In the genomic region with DNA sequence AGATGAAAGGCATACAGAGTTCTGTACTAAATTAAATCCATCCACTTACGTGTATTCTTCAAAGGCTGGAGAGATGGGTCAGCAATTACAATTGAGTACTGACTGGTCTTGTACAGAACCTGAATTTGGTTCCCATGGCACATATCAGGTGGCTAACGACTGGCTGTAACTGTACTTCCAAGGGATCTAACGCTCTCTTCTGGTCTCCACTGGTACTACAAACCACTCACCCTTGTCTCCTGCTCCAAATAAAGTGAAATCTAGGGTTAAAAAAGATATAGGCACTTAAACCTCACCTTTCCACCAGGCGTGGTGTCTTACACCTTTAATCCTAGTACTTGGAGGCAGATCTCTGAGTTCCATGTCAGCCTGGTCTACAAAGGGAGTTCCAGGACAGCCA, we compare ENCODE assay signal across 18 mouse cellular contexts. TPM values are rescaled to one million over a fixed set of nuclear protein-coding genes. Genes with fewer than 3 reads are reported as not detected.
"Had no signal": no experiment of that assay in that cellular context is flagged by ENCODE, and none has a peak within 500 bp of the region (broad histone marks: within the 10 kb centered on the region; RNA-seq: fewer than 3 reads in every experiment).

No protein-coding gene starts in this region.

- ATAC-seq: midbrain, embryonic 13.5 days; midbrain, embryonic 16.5 days had no signal

- H3K4me3 ChIP-seq: liver, embryonic 13.5 days; midbrain, embryonic 13.5 days; myocyte; neural tube, embryonic 13.5 days; stomach, embryonic 15.5 days had no signal

- H3K9ac ChIP-seq: liver, embryonic 13.5 days; midbrain, embryonic 13.5 days; neural tube, embryonic 13.5 days; stomach, embryonic 15.5 days had no signal

- H3K27ac ChIP-seq: liver, embryonic 13.5 days; midbrain, embryonic 13.5 days; neural tube, embryonic 13.5 days; stomach, embryonic 15.5 days had no signal

- DNase-seq: kidney, adult 18-20 months; kidney, postnatal 10 days; kidney, postnatal 36 days; liver, embryonic 13.5 days; lung, adult 2 months; lung, postnatal 14 days; lung, postnatal 4 days; retina, postnatal 1 day; right cerebral cortex, postnatal 25 days; spleen, adult 18-20 months; thymus, adult 18-20 months; thymus, postnatal 36 days had no signal

- H3K27me3 ChIP-seq: stomach, embryonic 15.5 days had no signal

- H3K9me3 ChIP-seq: liver, embryonic 13.5 days; midbrain, embryonic 13.5 days; neural tube, embryonic 13.5 days; stomach, embryonic 15.5 days had no signal

- H3K36me3 ChIP-seq: liver, embryonic 13.5 days; midbrain, embryonic 13.5 days; neural tube, embryonic 13.5 days; stomach, embryonic 15.5 days had no signal

- H3K4me2 ChIP-seq: liver, embryonic 13.5 days; midbrain, embryonic 13.5 days; neural tube, embryonic 13.5 days; stomach, embryonic 15.5 days had no signal

RNA-seq across cellular contexts. Expression of a gene that starts 4.2 kb away (rescaled TPM):
- total RNA-seq: neutrophil, adult 5-6 weeks had no signal
- polyA plus RNA-seq: myocyte had no signal
